Mouse (Mus musculus): ENCODE results near the gene Ncs1. TPM values are rescaled to one million over a fixed set of nuclear protein-coding genes. Genes with fewer than 3 reads are reported as not detected.

Gene Ncs1
- polyA plus RNA-seq (2015; fragmentation: Nextera tagmentation; extraction: Ambion mirVana): 148 and 164 TPM in 2 replicates

DNA sequence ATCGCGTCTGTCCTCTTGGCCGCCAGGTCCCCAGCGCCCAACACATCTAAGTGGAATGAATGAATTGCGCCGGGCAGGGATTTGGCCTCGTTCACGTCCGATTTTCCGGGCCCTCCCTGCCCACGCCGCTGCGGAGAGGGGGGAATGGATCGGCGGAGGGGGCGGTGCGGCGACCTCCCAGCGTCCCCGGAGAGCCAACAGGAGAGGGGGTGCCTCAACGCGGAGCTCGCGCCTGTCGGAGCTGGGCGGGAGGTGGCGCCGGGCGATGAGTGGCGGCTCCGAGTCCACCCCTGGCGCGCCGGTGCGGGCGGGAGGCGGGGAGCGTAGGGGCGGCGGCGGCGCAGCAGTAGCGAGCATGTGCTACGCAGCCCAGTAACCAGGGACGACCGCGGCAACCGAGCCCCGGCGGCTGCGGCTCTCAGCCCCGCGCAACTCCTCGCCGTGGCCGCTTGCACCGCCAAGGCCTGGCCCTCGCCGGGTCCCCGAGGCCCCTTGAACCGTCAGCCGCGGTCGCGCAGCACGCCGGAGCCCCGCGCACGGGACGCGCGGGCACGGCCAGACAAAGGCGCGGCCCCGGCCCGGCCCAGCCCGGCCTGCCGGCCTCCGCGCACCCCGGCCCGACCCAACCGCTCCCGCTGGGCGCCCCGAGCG lies at the start of gene Ncs1:
Gene Ncs1, plus strand, starts transcription at position 333 of the 651 bp plus-strand sequence.
- Histone ChIP-seq H3K27ac (ENCODE audit: low read length) (peak within 1 kb of the TSS; percentile 90), H3K27me3 (ENCODE audit: control insufficient read depth, insufficient read depth, low read depth, low read length) (peaks cover 4% of the 10 kb centered on the region; the same call in 1 of the 2 replicates), H3K9ac (ENCODE audit: low read depth, low read length) (peak within 1 kb of the TSS; percentile 100), H3K4me3 (ENCODE audit: low read depth, low read length) (peak within 1 kb of the TSS; percentile 99), H3K9me3 (replicated peaks; ENCODE audit: control insufficient read depth, low read length, poor library complexity, severe bottlenecking) (no peaks in the 10 kb centered on the region), H3K4me2 (ENCODE audit: low read length) (peak within 1 kb of the TSS; percentile 97), H3K4me1 (ENCODE audit: control insufficient read depth, insufficient read depth, low read length) (peaks cover 34% of the 10 kb centered on the region), H3K36me3 (ENCODE audit: control insufficient read depth, insufficient read depth, low read length) (no peaks in the 10 kb centered on the region)
- ATAC-seq: peak; percentile 90
- under 1% methylated on average over 54 of the region's 89 CpGs for WGBS

DNA sequence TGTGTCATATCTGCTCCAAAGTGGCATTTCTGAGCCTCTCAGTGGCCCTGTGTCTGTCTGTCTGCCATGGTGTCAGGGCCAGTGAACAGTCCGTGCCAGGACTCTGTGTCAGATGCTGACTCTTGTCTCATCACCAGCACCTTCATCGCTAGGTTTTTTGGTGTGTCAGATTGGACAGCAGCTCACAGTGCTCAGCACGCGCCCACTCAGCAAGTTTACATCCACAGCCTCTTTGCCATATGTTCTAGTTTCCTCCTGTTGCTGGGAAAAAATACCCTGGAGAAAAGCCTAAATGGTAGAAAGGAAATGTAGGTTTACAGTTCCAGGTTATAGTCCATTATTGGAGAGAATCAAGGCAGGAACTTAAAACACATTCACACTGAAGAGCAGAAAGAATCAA lies 47.0 kb upstream of the Ncs1 start:
- no peak for ATAC-seq
- H3K36me3 ChIP-seq (ENCODE audit: control insufficient read depth, insufficient read depth, low read length): 0 out of 2 replicates have a peak, but pooled peaks cover 7% of the 10 kb centered on the region
- no peaks in the 10 kb centered on the region for H3K27me3 ChIP-seq (ENCODE audit: control insufficient read depth, insufficient read depth, low read depth, low read length)
- no peak overlapping the region for H3K4me2 ChIP-seq (ENCODE audit: low read length)
- no peak overlapping the region for H3K27ac ChIP-seq (ENCODE audit: low read length)
- 94% methylated on average over 4 of the region's 4 CpGs for WGBS
- H3K4me3 ChIP-seq (ENCODE audit: low read depth, low read length): no peak overlapping the region
- no peaks in the 10 kb centered on the region for H3K9me3 ChIP-seq (replicated peaks; ENCODE audit: control insufficient read depth, low read length, poor library complexity, severe bottlenecking)
- no peaks in the 10 kb centered on the region for H3K4me1 ChIP-seq (ENCODE audit: control insufficient read depth, insufficient read depth, low read length)
- H3K9ac ChIP-seq (ENCODE audit: low read depth, low read length): no peak overlapping the region

DNA sequence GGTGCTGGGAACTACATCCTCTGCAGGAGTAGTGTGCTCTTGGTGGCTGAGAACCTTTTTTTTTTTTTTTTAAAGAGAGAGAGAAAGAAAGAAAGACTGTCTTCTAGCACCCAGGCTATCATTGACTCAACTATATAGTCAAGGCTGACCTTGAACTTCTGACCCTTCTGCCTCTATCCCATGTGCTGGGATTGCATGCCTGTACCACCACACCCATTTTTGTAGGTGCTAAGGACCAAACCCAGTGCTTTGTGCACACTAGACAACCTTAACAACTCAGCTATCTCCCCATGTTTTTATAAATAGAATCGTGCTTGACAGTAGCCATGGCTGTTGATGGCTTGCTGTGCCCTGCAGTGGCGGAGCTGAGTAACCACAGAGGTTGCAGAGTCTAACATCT lies 45.6 kb upstream of the Ncs1 start:
- no peak overlapping the region for H3K27ac ChIP-seq (ENCODE audit: low read length)
- H3K4me3 ChIP-seq (ENCODE audit: low read depth, low read length): no peak overlapping the region
- no peak overlapping the region for H3K4me2 ChIP-seq (ENCODE audit: low read length)
- 93% methylated on average over 2 of the region's 2 CpGs for WGBS
- H3K9me3 ChIP-seq (replicated peaks; ENCODE audit: control insufficient read depth, low read length, poor library complexity, severe bottlenecking): no peaks in the 10 kb centered on the region
- no peaks in the 10 kb centered on the region for H3K4me1 ChIP-seq (ENCODE audit: control insufficient read depth, insufficient read depth, low read length)
- no peaks in the 10 kb centered on the region for H3K27me3 ChIP-seq (ENCODE audit: control insufficient read depth, insufficient read depth, low read depth, low read length)
- no peak overlapping the region for H3K9ac ChIP-seq (ENCODE audit: low read depth, low read length)
- ATAC-seq: no peak
- H3K36me3 ChIP-seq (ENCODE audit: control insufficient read depth, insufficient read depth, low read length): 0 out of 2 replicates have a peak, but pooled peaks cover 3% of the 10 kb centered on the region

DNA sequence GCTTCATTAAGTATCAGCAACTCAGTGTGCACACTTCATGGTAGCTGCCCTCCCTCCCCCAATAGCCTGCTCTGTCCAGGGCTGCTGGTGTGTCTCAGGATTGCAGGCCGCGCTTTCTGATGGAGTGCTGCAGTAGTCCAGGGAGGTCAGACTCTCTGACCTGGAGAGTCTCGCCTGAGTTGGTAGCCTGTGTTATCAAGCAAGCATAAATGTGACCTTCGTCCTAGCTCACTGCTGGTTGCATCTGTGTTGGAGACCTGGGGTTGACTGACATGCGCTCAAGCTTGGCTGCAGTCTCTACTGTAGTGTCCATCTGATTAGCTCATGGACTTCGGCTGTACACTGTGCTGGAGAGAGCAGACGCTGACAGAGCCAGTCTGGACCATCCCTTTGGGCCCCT lies 43.8 kb upstream of the Ncs1 start:
- Histone ChIP-seq H3K4me2 (ENCODE audit: low read length) (no peak overlapping the region), H3K9me3 (replicated peaks; ENCODE audit: control insufficient read depth, low read length, poor library complexity, severe bottlenecking) (no peaks in the 10 kb centered on the region), H3K9ac (ENCODE audit: low read depth, low read length) (no peak overlapping the region), H3K27ac (ENCODE audit: low read length) (no peak overlapping the region), H3K4me1 (ENCODE audit: control insufficient read depth, insufficient read depth, low read length) (peaks cover 9% of the 10 kb centered on the region), H3K4me3 (ENCODE audit: low read depth, low read length) (no peak overlapping the region), H3K36me3 (ENCODE audit: control insufficient read depth, insufficient read depth, low read length) (0 out of 2 replicates have a peak, but pooled peaks cover 3% of the 10 kb centered on the region), H3K27me3 (ENCODE audit: control insufficient read depth, insufficient read depth, low read depth, low read length) (no peaks in the 10 kb centered on the region)
- 79% methylated on average over 7 of the region's 7 CpGs for WGBS
- ATAC-seq: peak; percentile 23; the same call in 1 of the 2 replicates

DNA sequence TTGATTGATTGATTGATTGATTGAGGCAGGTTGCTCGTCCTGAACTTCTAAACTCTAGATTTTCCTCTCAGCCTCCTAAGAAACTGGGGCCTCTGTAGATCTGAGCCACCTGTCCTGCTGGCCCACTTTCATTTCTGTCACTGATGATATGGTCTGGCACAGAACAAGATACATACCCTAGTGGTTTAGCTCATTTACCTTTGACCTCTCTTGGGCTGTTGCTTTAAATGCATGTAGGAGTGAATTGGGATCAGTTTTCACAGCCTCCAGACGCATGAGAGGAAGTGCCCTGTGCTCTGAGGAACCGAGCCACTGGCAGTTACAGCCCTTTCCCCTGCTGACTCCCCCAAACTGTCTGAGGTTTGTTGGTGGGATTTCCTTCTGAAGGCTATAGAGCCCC lies 43.3 kb upstream of the Ncs1 start:
- Histone ChIP-seq H3K4me1 (ENCODE audit: control insufficient read depth, insufficient read depth, low read length) (peaks cover 14% of the 10 kb centered on the region), H3K27me3 (ENCODE audit: control insufficient read depth, insufficient read depth, low read depth, low read length) (no peaks in the 10 kb centered on the region), H3K4me3 (ENCODE audit: low read depth, low read length) (no peak overlapping the region), H3K9ac (ENCODE audit: low read depth, low read length) (no peak overlapping the region), H3K36me3 (ENCODE audit: control insufficient read depth, insufficient read depth, low read length) (0 out of 2 replicates have a peak, but pooled peaks cover 3% of the 10 kb centered on the region), H3K9me3 (replicated peaks; ENCODE audit: control insufficient read depth, low read length, poor library complexity, severe bottlenecking) (no peaks in the 10 kb centered on the region), H3K4me2 (ENCODE audit: low read length) (no peak overlapping the region), H3K27ac (ENCODE audit: low read length) (no peak overlapping the region)
- WGBS: 64% methylated on average over 3 of the region's 3 CpGs
- ATAC-seq: no peak

DNA sequence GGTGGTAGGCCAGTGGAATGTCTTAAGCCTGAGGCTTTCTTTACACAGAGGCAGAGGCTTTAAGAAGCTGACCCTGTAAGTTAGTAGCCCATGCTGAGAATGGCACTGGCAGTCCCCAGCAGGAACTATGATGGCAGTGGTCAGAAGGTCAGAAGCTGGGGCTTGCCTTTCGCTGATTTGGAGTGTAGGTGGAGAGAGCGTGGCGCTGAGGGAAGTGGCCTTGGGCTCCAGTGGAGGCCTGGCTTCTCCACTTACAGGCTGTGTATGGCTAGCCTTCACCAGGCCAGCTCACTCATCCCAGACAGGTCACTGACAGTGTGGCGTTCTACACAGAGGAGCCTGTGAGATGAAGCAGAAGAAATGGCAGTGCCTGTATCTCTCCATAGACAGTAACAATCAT lies 42.7 kb upstream of the Ncs1 start:
- H3K27me3 ChIP-seq (ENCODE audit: control insufficient read depth, insufficient read depth, low read depth, low read length): no peaks in the 10 kb centered on the region
- no peak overlapping the region for H3K27ac ChIP-seq (ENCODE audit: low read length)
- H3K4me1 ChIP-seq (ENCODE audit: control insufficient read depth, insufficient read depth, low read length): peaks cover 15% of the 10 kb centered on the region
- H3K36me3 ChIP-seq (ENCODE audit: control insufficient read depth, insufficient read depth, low read length): 0 out of 2 replicates have a peak, but pooled peaks cover 3% of the 10 kb centered on the region
- H3K9ac ChIP-seq (ENCODE audit: low read depth, low read length): no peak overlapping the region
- no peak overlapping the region for H3K4me2 ChIP-seq (ENCODE audit: low read length)
- H3K4me3 ChIP-seq (ENCODE audit: low read depth, low read length): no peak overlapping the region
- 82% methylated on average over 4 of the region's 4 CpGs for WGBS
- H3K9me3 ChIP-seq (replicated peaks; ENCODE audit: control insufficient read depth, low read length, poor library complexity, severe bottlenecking): no peaks in the 10 kb centered on the region
- no peak for ATAC-seq

DNA sequence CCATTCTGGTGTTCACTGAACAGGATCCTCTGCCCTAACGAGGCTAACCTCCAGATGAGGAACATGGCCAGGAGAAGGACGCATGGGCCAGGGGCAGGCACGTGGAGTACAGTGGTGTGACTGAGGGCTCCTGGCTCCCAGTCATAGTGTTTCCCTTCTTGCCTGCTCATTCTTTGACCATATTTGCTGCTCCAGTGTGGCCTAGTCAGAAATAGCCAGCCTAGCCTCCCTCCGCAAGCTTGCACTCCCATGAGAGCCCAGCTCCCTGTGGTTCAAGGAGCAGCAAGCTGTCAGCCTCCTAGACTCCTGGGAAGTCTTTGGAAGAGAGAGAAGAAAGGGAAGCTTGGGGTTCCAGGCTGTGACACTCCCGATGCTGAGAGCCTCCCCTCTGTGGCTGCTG lies 40.9 kb upstream of the Ncs1 start:
- no peak for ATAC-seq
- WGBS: 86% methylated on average over 5 of the region's 5 CpGs
- Histone ChIP-seq H3K27ac (ENCODE audit: low read length) (no peak overlapping the region), H3K9me3 (replicated peaks; ENCODE audit: control insufficient read depth, low read length, poor library complexity, severe bottlenecking) (no peaks in the 10 kb centered on the region), H3K4me3 (ENCODE audit: low read depth, low read length) (no peak overlapping the region), H3K36me3 (ENCODE audit: control insufficient read depth, insufficient read depth, low read length) (no peaks in the 10 kb centered on the region; the same call in 1 of the 2 replicates), H3K4me2 (ENCODE audit: low read length) (no peak overlapping the region), H3K27me3 (ENCODE audit: control insufficient read depth, insufficient read depth, low read depth, low read length) (no peaks in the 10 kb centered on the region), H3K9ac (ENCODE audit: low read depth, low read length) (no peak overlapping the region), H3K4me1 (ENCODE audit: control insufficient read depth, insufficient read depth, low read length) (peaks cover 15% of the 10 kb centered on the region)

DNA sequence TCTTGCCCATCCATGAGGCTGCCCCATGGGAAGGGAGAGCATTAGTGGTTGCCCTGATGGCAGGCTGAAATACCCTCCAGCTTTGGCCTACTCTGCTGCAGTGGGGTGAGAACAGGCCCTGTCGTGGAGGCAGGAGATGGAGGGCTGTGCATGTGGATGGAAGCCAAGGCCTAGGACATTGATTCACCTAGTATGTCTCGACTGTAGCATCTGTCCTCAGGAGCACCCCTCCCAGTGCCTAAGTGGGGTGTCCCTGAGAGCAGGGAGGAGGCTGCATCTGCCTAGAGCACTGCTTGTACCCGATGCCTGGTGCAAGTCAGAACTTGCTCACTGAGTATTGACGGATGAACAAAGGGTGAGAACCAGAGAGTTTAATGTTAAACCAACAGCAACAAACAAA lies 39.4 kb upstream of the Ncs1 start:
- Histone ChIP-seq H3K4me3 (ENCODE audit: low read depth, low read length) (no peak overlapping the region), H3K27ac (ENCODE audit: low read length) (no peak overlapping the region), H3K36me3 (ENCODE audit: control insufficient read depth, insufficient read depth, low read length) (no peaks in the 10 kb centered on the region; the same call in none of the 2 replicates), H3K4me2 (ENCODE audit: low read length) (no peak overlapping the region), H3K27me3 (ENCODE audit: control insufficient read depth, insufficient read depth, low read depth, low read length) (no peaks in the 10 kb centered on the region), H3K9ac (ENCODE audit: low read depth, low read length) (no peak overlapping the region), H3K9me3 (replicated peaks; ENCODE audit: control insufficient read depth, low read length, poor library complexity, severe bottlenecking) (no peaks in the 10 kb centered on the region), H3K4me1 (ENCODE audit: control insufficient read depth, insufficient read depth, low read length) (peaks cover 23% of the 10 kb centered on the region)
- ATAC-seq: no peak
- 77% methylated on average over 4 of the region's 4 CpGs for WGBS

DNA sequence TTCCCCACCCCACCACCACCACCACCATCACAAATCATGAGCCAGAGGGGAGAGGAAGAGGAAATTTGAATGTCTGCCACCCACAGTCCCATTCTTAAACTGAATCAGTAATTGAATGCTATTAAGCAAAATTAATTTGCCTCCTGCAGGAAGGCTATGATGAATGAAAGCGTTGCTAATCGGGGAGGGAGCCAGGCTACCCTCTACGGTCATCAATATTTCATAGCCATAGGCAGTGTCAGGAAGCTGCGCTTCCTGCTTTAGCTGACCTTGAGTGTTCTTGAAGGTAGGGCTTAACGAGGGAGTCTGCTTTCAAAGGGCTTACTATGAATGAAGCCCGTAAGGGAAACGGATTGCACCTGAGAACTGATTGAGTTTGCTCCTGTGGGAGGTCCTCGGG lies 38.7 kb upstream of the Ncs1 start:
- no peak overlapping the region for H3K4me3 ChIP-seq (ENCODE audit: low read depth, low read length)
- H3K36me3 ChIP-seq (ENCODE audit: control insufficient read depth, insufficient read depth, low read length): no peaks in the 10 kb centered on the region; the same call in none of the 2 replicates
- H3K27ac ChIP-seq (ENCODE audit: low read length): peak overlapping the region; percentile 39; the same call in 1 of the 2 replicates
- no peaks in the 10 kb centered on the region for H3K27me3 ChIP-seq (ENCODE audit: control insufficient read depth, insufficient read depth, low read depth, low read length)
- H3K9me3 ChIP-seq (replicated peaks; ENCODE audit: control insufficient read depth, low read length, poor library complexity, severe bottlenecking): no peaks in the 10 kb centered on the region
- ATAC-seq: no peak
- no peak overlapping the region for H3K9ac ChIP-seq (ENCODE audit: low read depth, low read length)
- H3K4me2 ChIP-seq (ENCODE audit: low read length): no peak overlapping the region
- 22% methylated on average over 8 of the region's 8 CpGs for WGBS
- H3K4me1 ChIP-seq (ENCODE audit: control insufficient read depth, insufficient read depth, low read length): peaks cover 23% of the 10 kb centered on the region

Measured in midbrain, embryonic 16.5 days (tissue).